Mouse (Mus musculus): ENCODE results near the gene Lpp. TPM values are rescaled to one million over a fixed set of nuclear protein-coding genes. Genes with fewer than 3 reads are reported as not detected.

Lpp gene
- polyA plus RNA-seq, 1 experiment from 2014 or later, result 37.9 TPM

DNA sequence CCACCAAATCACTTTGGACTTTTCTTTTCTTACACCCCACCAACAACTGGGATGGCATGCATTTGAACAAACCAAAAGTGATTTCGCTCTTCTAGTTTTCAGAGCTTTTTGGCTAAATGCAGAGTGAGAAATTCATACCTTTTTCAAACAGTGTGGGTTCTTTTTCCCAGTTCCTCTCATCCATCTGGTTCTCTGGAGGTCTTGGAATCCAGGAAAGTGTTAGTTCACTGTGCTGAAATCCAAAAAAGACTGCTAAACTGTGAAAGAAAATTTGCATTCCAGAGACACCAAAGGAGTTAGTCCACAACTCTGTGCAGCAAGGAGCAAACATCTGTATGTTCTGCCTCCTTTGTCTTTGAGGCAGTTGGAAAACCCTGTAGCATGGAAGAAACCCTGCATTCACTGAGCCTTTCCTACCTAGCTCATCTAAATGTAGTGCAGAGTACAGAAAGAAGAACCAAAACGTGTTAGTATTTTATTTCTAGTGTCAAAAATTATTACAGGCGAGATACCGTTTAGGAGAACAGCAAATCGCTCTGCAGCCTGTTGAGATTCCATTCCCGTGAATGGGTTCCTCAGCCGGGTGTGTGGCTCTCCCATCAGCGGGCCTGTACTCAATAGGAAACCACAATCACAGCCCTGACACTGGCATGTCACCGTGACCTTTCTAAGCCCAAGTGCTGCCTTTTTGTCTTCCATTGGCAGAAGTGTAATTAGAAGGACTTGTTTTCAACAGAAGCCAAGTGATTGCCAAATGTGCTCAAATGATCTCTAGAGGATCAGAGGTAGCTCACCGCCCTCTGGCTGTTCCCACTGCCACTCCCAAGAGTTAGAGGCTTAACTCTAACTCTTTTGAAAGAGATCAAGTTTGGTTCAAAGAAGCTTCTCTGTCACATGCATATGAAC is 567.8 kb downstream of the Lpp start:
- Histone ChIP-seq H3K4me3 (no peak overlapping the region), H3K36me3 (peaks cover 9% of the 10 kb centered on the region), H3K4me2 (no peak overlapping the region), H3K4me1 (peaks cover 44% of the 10 kb centered on the region), H3K9ac (no peak overlapping the region), H3K27me3 (replicated peaks) (no peaks in the 10 kb centered on the region), H3K9me3 (peaks cover 8% of the 10 kb centered on the region), H3K27ac (replicated peaks) (peak overlapping the region; percentile 36; the same call in 1 of the 2 replicates)
- 58% methylated on average over 10 of the region's 10 CpGs for WGBS
- no peak for ATAC-seq (ENCODE audit: extremely low read depth, insufficient number of reproducible peaks, low FRiP score, low TSS enrichment)

DNA sequence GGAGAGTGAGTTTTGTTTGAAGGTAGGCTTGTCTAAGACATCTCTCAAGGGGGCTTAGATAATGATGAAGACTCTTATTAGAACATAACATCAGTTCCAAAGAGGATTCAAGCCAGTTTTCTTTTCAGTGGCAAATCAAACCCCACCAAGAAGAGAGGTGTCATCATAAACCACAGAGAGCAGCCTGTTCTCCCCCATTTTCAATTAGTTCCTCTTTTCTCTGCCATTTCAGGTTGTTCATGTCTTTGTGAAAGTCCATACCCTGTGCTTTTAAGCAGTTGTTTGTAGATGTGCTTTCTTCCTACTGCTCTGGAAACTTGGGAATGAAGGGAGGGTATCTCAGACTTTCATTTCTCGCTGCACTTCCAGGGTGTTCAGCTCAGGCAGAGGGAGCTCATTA is 571.0 kb downstream of the Lpp start:
- 76% methylated on average over 1 of the region's 1 CpGs for WGBS
- no peak overlapping the region for H3K9ac ChIP-seq
- H3K9me3 ChIP-seq, result no peaks in the 10 kb centered on the region
- no peak overlapping the region for H3K27ac ChIP-seq (replicated peaks)
- H3K36me3 ChIP-seq, result no peaks in the 10 kb centered on the region
- H3K4me2 ChIP-seq, result no peak overlapping the region
- no peaks in the 10 kb centered on the region for H3K27me3 ChIP-seq (replicated peaks)
- H3K4me1 ChIP-seq, result peaks cover 28% of the 10 kb centered on the region
- no peak for ATAC-seq (ENCODE audit: extremely low read depth, insufficient number of reproducible peaks, low FRiP score, low TSS enrichment)
- no peak overlapping the region for H3K4me3 ChIP-seq

DNA sequence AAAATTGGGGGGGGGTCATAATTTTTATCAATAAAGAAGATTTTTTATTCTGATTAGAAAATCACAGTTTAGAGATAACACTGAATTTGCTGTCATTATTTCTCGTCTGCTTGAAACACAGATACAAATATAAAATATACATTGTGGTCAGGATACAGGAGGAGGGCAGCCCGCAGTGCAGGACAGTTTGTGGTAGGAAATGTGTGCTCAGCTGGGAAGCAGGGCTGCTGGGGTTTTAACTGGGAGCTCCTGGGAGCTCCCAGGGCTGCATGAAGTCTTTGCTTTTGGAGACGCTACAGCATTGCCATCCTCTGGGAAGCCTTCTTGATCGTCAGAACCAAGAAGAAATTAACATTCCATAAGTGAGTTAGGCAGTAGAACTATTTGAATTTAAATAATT is 571.8 kb downstream of the Lpp start:
- WGBS, result 54% methylated on average over 4 of the region's 4 CpGs
- Histone ChIP-seq H3K9ac (no peak overlapping the region), H3K36me3 (no peaks in the 10 kb centered on the region), H3K4me3 (no peak overlapping the region), H3K4me1 (peaks cover 23% of the 10 kb centered on the region), H3K27ac (replicated peaks) (no peak overlapping the region), H3K9me3 (no peaks in the 10 kb centered on the region), H3K27me3 (replicated peaks) (no peaks in the 10 kb centered on the region), H3K4me2 (no peak overlapping the region)
- ATAC-seq (ENCODE audit: extremely low read depth, insufficient number of reproducible peaks, low FRiP score, low TSS enrichment), result no peak

DNA sequence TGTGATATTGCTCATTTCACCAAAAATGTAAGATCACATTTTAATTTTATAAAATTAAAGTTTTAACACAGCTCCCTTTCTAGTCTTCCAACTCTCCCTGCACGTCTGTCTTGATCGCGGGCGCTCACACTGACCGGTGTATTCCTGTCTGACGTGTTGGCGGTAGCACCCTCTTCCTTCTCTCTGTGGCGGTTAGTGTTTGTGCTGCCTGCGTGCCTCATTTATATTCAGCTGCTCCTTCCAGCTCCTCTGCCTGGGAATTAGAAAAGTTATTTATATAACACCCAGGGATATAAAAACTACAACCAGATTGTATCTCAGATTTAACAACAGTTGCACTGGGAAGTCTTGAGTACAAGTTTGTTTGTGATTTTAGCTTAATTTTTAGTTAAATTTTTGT is 573.2 kb downstream of the Lpp start:
- Histone ChIP-seq H3K27me3 (replicated peaks) (no peaks in the 10 kb centered on the region), H3K4me3 (no peak overlapping the region), H3K36me3 (no peaks in the 10 kb centered on the region), H3K27ac (replicated peaks) (no peak overlapping the region), H3K4me1 (peaks cover 9% of the 10 kb centered on the region), H3K9ac (no peak overlapping the region), H3K4me2 (no peak overlapping the region), H3K9me3 (no peaks in the 10 kb centered on the region)
- ATAC-seq (ENCODE audit: extremely low read depth, insufficient number of reproducible peaks, low FRiP score, low TSS enrichment), result no peak
- 81% methylated on average over 9 of the region's 9 CpGs for WGBS

DNA sequence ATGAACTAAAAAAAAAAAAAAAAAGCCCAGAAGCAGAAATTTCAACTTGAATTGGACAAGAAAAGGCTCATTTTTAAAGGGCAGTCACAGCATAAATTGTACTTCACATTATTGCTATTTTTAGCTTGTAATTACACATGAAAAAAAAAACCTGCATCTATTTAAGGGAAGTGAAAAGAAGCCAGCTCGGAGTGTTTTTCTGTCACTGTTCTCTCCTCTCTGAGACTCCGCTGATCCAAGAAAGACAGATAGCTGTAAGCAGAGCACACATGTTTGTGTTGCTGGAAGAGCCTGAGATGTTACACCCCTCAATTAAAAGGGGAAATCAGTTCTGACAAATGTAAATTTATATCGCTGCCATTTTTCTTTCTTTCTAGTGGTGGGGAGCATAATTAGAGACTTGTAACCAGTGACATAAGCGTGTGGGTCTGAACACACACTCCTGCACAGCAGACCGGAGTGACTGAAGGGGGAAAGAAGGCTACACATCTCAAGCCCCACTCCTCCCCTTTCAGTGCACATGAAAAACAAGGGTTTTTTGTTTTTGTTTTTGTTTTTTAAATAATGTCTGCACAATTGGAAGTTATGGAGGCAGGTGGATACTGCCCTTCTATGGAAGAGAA is 579.8 kb downstream of the Lpp start:
- WGBS, result 62% methylated on average over 5 of the region's 5 CpGs
- H3K36me3 ChIP-seq, result peaks cover 16% of the 10 kb centered on the region
- no peak overlapping the region for H3K4me3 ChIP-seq
- no peaks in the 10 kb centered on the region for H3K9me3 ChIP-seq
- H3K4me2 ChIP-seq, result no peak overlapping the region
- H3K9ac ChIP-seq, result no peak overlapping the region
- peaks cover 18% of the 10 kb centered on the region for H3K4me1 ChIP-seq
- H3K27me3 ChIP-seq (replicated peaks), result no peaks in the 10 kb centered on the region
- peak overlapping the region; percentile 39; the same call in 1 of the 2 replicates for H3K27ac ChIP-seq (replicated peaks)
- ATAC-seq (ENCODE audit: extremely low read depth, insufficient number of reproducible peaks, low FRiP score, low TSS enrichment), result no peak

DNA sequence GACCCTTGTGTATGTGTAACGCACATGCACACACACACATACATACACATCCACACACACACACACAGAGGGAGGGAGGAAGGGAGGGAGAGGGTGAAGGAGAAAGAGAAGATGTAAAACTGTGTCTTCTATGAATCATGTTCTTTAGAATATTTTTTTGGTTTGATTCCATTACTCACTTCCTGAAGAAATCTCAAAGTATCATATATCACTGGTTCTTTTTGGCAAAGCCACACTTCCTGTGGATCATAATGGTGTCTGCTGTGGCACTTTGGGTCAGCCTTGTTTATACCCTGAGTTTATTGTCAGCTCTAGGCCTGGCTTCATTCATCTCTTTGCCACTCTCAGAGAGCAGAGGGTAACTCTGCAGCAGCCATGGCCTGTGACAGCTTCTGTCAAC is 584.5 kb downstream of the Lpp start:
- Histone ChIP-seq H3K9me3 (no peaks in the 10 kb centered on the region), H3K4me2 (no peak overlapping the region), H3K9ac (no peak overlapping the region), H3K27me3 (replicated peaks) (no peaks in the 10 kb centered on the region), H3K27ac (replicated peaks) (0 out of 2 replicates have a peak overlapping the region, but pooled peaks have one; percentile 28), H3K36me3 (peaks cover 30% of the 10 kb centered on the region), H3K4me1 (peaks cover 16% of the 10 kb centered on the region), H3K4me3 (no peak overlapping the region)
- WGBS, result 79% methylated on average over 1 of the region's 1 CpGs
- no peak for ATAC-seq (ENCODE audit: extremely low read depth, insufficient number of reproducible peaks, low FRiP score, low TSS enrichment)

DNA sequence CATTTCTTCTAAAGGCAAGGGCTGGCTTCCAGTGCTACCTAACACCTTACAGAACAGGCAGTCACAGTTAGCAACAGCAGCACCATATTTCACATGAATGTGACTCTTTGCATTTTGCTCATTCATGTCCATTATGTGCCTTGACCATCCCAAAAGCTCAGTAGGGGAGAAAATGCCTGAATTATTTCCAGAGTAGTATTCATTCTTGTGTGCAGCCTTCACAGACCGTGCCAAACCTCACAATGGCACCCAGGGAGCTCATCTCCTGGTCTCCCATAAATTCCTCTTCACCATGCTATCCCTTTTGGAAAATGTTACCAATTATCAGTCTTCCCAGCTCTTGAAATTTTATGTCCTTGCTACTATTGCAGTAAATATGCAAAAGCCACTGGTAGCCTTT is 584.9 kb downstream of the Lpp start:
- Histone ChIP-seq H3K9ac (no peak overlapping the region), H3K9me3 (no peaks in the 10 kb centered on the region), H3K36me3 (peaks cover 34% of the 10 kb centered on the region), H3K27ac (replicated peaks) (0 out of 2 replicates have a peak overlapping the region, but pooled peaks have one; percentile 28), H3K27me3 (replicated peaks) (no peaks in the 10 kb centered on the region), H3K4me1 (peaks cover 12% of the 10 kb centered on the region), H3K4me2 (no peak overlapping the region), H3K4me3 (no peak overlapping the region)
- 78% methylated on average over 1 of the region's 1 CpGs for WGBS
- no peak for ATAC-seq (ENCODE audit: extremely low read depth, insufficient number of reproducible peaks, low FRiP score, low TSS enrichment)

DNA sequence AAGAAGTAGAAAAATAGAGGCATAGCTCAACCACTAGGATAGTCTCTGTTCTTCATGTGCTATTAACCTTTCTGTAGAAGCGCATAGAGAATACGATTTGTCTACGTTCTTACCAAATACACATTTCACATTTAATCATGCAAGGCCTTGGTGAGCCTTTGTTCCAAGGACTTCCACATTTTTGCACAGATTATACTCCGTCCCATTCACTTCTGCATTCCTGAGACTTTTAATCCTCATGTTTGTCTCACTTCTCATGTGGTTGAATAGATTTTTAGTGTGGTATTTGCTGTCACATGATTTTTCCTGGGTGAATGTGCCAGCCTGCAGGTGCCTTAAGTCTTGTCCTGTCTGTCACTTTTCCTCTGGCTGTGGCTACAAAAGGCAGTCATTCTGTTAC is 586.1 kb downstream of the Lpp start:
- H3K9ac ChIP-seq, result no peak overlapping the region
- H3K27me3 ChIP-seq (replicated peaks), result no peaks in the 10 kb centered on the region
- peaks cover 36% of the 10 kb centered on the region for H3K36me3 ChIP-seq
- no peak for ATAC-seq (ENCODE audit: extremely low read depth, insufficient number of reproducible peaks, low FRiP score, low TSS enrichment)
- H3K9me3 ChIP-seq, result no peaks in the 10 kb centered on the region
- H3K4me2 ChIP-seq, result no peak overlapping the region
- H3K4me1 ChIP-seq, result peaks cover 7% of the 10 kb centered on the region; the same call in 1 of the 2 replicates
- WGBS, result 91% methylated on average over 4 of the region's 4 CpGs
- no peak overlapping the region for H3K27ac ChIP-seq (replicated peaks)
- no peak overlapping the region for H3K4me3 ChIP-seq

DNA sequence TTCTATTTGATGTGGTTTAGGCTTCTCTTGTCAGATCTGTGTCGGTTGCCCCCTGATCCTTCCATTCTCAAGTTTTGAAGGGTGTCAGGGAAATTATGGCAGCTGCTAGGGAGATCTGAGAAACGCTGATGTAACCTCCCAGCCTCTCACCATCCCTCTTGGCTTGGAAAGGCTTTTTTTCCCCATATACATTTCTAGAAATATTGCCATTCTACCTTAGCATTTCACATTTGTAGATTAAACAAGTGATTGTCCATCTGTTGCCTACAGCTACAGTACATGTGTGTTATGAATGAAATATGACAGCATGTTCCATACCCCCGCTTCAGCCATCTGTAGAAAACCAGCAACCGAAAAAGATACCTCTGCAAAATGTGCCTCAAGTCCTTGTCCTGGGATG is 589.5 kb downstream of the Lpp start:
- Histone ChIP-seq H3K4me2 (no peak overlapping the region), H3K27me3 (replicated peaks) (no peaks in the 10 kb centered on the region), H3K4me1 (peaks cover 10% of the 10 kb centered on the region), H3K9ac (no peak overlapping the region), H3K36me3 (peaks cover 31% of the 10 kb centered on the region), H3K4me3 (no peak overlapping the region), H3K9me3 (no peaks in the 10 kb centered on the region), H3K27ac (replicated peaks) (no peak overlapping the region)
- WGBS, result 65% methylated on average over 4 of the region's 4 CpGs
- ATAC-seq (ENCODE audit: extremely low read depth, insufficient number of reproducible peaks, low FRiP score, low TSS enrichment), result no peak

DNA sequence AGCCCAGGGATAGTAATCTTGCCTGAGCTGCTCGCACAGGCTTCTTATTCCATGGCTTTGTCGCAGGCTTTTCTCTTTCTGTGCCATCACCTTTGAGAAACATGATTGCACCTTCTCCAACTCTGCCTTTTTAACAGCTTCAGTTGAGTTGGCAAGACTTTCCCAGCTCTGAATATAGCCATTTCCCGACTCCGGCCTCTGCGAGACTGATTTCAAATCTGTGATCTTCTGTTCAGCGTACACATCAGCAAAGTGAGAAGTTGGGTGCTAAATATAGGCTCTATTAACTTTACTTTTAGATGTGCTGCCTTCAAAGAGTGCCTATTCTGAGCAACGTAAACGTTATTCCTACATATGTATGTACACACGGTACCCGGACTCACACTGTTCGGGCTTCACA is 597.0 kb downstream of the Lpp start:
- 50% methylated on average over 11 of the region's 11 CpGs for WGBS
- no peaks in the 10 kb centered on the region for H3K9me3 ChIP-seq
- peak overlapping the region; percentile 65 for H3K27ac ChIP-seq (replicated peaks)
- no peaks in the 10 kb centered on the region; the same call in 1 of the 2 replicates for H3K36me3 ChIP-seq
- peak overlapping the region; percentile 36 for H3K4me2 ChIP-seq
- no peak for ATAC-seq (ENCODE audit: extremely low read depth, insufficient number of reproducible peaks, low FRiP score, low TSS enrichment)
- H3K9ac ChIP-seq, result no peak overlapping the region
- no peak overlapping the region for H3K4me3 ChIP-seq
- H3K27me3 ChIP-seq (replicated peaks), result no peaks in the 10 kb centered on the region
- H3K4me1 ChIP-seq, result peaks cover 26% of the 10 kb centered on the region

DNA sequence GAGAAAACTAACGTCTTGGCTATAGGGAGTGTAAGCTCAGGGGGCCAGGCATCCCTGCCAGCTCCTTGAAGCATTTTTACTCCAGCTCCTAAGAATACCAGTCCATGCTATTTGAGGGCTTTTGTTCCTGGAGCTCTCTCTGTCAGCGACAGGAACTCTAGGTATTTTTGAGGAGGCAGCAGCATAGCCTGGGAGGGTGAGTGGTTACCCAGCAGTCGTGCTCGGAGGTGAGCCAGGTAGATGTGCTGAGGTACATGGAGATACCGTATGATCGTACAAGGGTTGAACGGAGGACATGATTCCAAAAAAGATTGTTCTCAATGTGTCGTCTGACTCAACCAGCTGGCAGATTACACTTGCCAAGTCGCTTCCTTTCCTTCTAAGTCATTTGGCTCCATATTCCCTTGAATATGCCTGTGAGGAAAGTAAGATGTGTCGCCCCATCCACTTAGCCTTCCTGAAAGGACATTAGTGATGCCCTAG is 597.8 kb downstream of the Lpp start:
- Histone ChIP-seq H3K36me3 (no peaks in the 10 kb centered on the region; the same call in 1 of the 2 replicates), H3K4me3 (no peak overlapping the region), H3K9me3 (no peaks in the 10 kb centered on the region), H3K4me1 (peaks cover 26% of the 10 kb centered on the region), H3K9ac (no peak overlapping the region), H3K27ac (replicated peaks) (no peak overlapping the region), H3K27me3 (replicated peaks) (no peaks in the 10 kb centered on the region), H3K4me2 (no peak overlapping the region)
- no peak for ATAC-seq (ENCODE audit: extremely low read depth, insufficient number of reproducible peaks, low FRiP score, low TSS enrichment)
- 78% methylated on average over 10 of the region's 10 CpGs for WGBS

Measured in heart, embryonic 13.5 days (tissue).